Mouse (Mus musculus) embryo, embryonic 10 days (tissue): ENCODE data around the gene Slc16a7.
A peak's percentile ranks its signal among the peaks of the same experiment; 100 is the strongest.

Experiments used
- DNase-seq: peaks from one replicate; pipeline ENCODE4 v3.0.0-alpha.2; 2015; ENCODE audit warnings: low spot score

The Slc16a7 gene

GRCm38 (mm10) chr10:125324149-125324834 is 65.0 kb downstream of the Slc16a7 start:
- no peak for DNase-seq

- no peak for DNase-seq
Measured at GRCm38 (mm10) chr10:125321446-125322428, 67.5 kb downstream of the Slc16a7 start.

GRCm38 (mm10) chr10:125317317-125317716 is 71.9 kb downstream of the Slc16a7 start:
- peak; percentile 30 for DNase-seq

GRCm38 (mm10) chr10:125310855-125311254 is 78.4 kb downstream of the Slc16a7 start:
- DNase-seq: no peak

- no peak for DNase-seq
Measured at GRCm38 (mm10) chr10:125298036-125298435, 91.2 kb downstream of the Slc16a7 start.

GRCm38 (mm10) chr10:125290320-125290719 is 98.9 kb downstream of the Slc16a7 start:
- no peak for DNase-seq

GRCm38 (mm10) chr10:125288560-125288959 is 100.7 kb downstream of the Slc16a7 start:
- DNase-seq: no peak

- no peak for DNase-seq
Measured at GRCm38 (mm10) chr10:125285386-125285785, 103.9 kb downstream of the Slc16a7 start.

GRCm38 (mm10) chr10:125275149-125275848 is 114.0 kb downstream of the Slc16a7 start:
- DNase-seq: no peak

- DNase-seq: no peak
Measured at GRCm38 (mm10) chr10:125274519-125275148, 114.6 kb downstream of the Slc16a7 start.

- no peak for DNase-seq
Measured at GRCm38 (mm10) chr10:125273759-125274158, 115.5 kb downstream of the Slc16a7 start.

GRCm38 (mm10) chr10:125271448-125271847 is 117.8 kb downstream of the Slc16a7 start:
- no peak for DNase-seq

- DNase-seq: no peak
Measured at GRCm38 (mm10) chr10:125270266-125270665, 119.0 kb downstream of the Slc16a7 start.

- no peak for DNase-seq
Measured at GRCm38 (mm10) chr10:125266322-125266721, 122.9 kb downstream of the Slc16a7 start.

- no peak for DNase-seq
Measured at GRCm38 (mm10) chr10:125265901-125266300, 123.4 kb downstream of the Slc16a7 start.

- DNase-seq: no peak
Measured at GRCm38 (mm10) chr10:125265467-125265866, 123.8 kb downstream of the Slc16a7 start.

- peak; percentile 77 for DNase-seq
Measured at GRCm38 (mm10) chr10:125264938-125265337, 124.3 kb downstream of the Slc16a7 start.

- no peak for DNase-seq
Measured at GRCm38 (mm10) chr10:125255904-125256303, 133.4 kb downstream of the Slc16a7 start.

GRCm38 (mm10) chr10:125214536-125214935 is 174.7 kb downstream of the Slc16a7 start:
- DNase-seq: no peak

- no peak for DNase-seq
Measured at GRCm38 (mm10) chr10:125213805-125214204, 175.5 kb downstream of the Slc16a7 start.

- no peak for DNase-seq
Measured at GRCm38 (mm10) chr10:125187544-125187943, 201.7 kb downstream of the Slc16a7 start.

GRCm38 (mm10) chr10:125185387-125185786 is 203.9 kb downstream of the Slc16a7 start:
- no peak for DNase-seq
